Mouse (Mus musculus) hindbrain, embryonic 16.5 days (tissue): Measurements from ENCODE around the gene Ggnbp2. TPM values are rescaled to one million over a fixed set of nuclear protein-coding genes. Genes with fewer than 3 reads are reported as not detected.
"Not testable (repeated sequence)": the region's sequence is repeated elsewhere in the genome, so short reads cannot be mapped to it uniquely, and the experiment has no call there.

Experiments used
- ATAC-seq: fragments of 200-750 bp; cut with Nextera tagmentation; 2 replicates; pipeline ENCODE4 v1.8.0; 2017; ENCODE audit warnings: moderate TSS enrichment, moderate library complexity
- H3K27ac ChIP-seq: fragments of 300-500 bp; sonication (generic); 2 replicates; pipeline ENCODE4 v1.5.1; 2014; ENCODE audit warnings: low read depth, mild to moderate bottlenecking, control low read depth, low read length, moderate library complexity
- H3K27me3 ChIP-seq: fragments of 300-500 bp; sonication (generic); replicated peaks from 2 replicates; pipeline ENCODE4 v1.6.1; 2014; ENCODE audit warnings: low read length; ENCODE audit not compliant: control insufficient read depth, insufficient read depth
- H3K36me3 ChIP-seq: fragments of 300-500 bp; sonication (generic); 2 replicates; pipeline ENCODE4 v1.6.1; 2014; ENCODE audit warnings: mild to moderate bottlenecking, low read length, moderate library complexity, mixed read lengths; ENCODE audit not compliant: control insufficient read depth, insufficient read depth
- H3K4me1 ChIP-seq: fragments of 300-500 bp; sonication (generic); 2 replicates; pipeline ENCODE4 v1.6.1; 2014; ENCODE audit warnings: low read depth, low read length; ENCODE audit not compliant: control insufficient read depth, insufficient read depth
- H3K4me2 ChIP-seq: fragments of 300-500 bp; sonication (generic); 2 replicates; pipeline ENCODE4 v1.6.1; 2014; ENCODE audit warnings: mild to moderate bottlenecking, low read length, control low read depth, moderate library complexity
- H3K4me3 ChIP-seq: fragments of 300-500 bp; sonication (generic); 2 replicates; pipeline ENCODE4 v1.5.1; 2014; ENCODE audit warnings: mild to moderate bottlenecking, low read length, control low read depth, moderate library complexity
- H3K9ac ChIP-seq: fragments of 300-500 bp; sonication (generic); 2 replicates; pipeline ENCODE4 v1.6.1; 2014; ENCODE audit warnings: low read depth, mild to moderate bottlenecking, control low read depth, low read length, moderate library complexity
- H3K9me3 ChIP-seq: fragments of 300-500 bp; sonication (generic); 2 replicates; pipeline ENCODE4 v1.6.1; 2014; ENCODE audit warnings: mild to moderate bottlenecking, low read length, moderate library complexity; ENCODE audit not compliant: control insufficient read depth
- WGBS: fragments of 180-500 bp; shearing (Covaris S2); extraction: QIAGEN DNeasy Blood & Tissue Kit; methylation state at CpG from one replicate; pipeline ENCODE4 v1.1.7; 2014; 5-methylcytosine and 5-hydroxymethylcytosine counted together
- polyA plus RNA-seq: library from polyadenylated mRNA; unstranded; fragments of >200 nt; fragmentation: Nextera tagmentation; extraction: Ambion mirVana; gene quantifications from 2 replicates; pipeline ENCODE4 v1.2.1, GENCODE M21; 2015

The Ggnbp2 gene
- polyA plus RNA-seq, 1 experiment from 2014 or later = 72.5 TPM

- H3K4me2 ChIP-seq = no peak overlapping the region
- ATAC-seq = no peak
These were observed 11.7 kb upstream of the Ggnbp2 start for GRCm38 (mm10) chr11:84882346-84882745.

GRCm38 (mm10) chr11:84880971-84881370 lies 10.4 kb upstream of the Ggnbp2 start:
- 63% methylated on average over 9 of the region's 9 CpGs for WGBS
- H3K36me3 ChIP-seq = peaks cover 11% of the 10 kb centered on the region; the same call in 1 of the 2 replicates
- H3K4me2 ChIP-seq = peak overlapping the region; percentile 71
- H3K27ac ChIP-seq = peak overlapping the region; percentile 87
- no peaks in the 10 kb centered on the region for H3K9me3 ChIP-seq
- ATAC-seq = 0 out of 2 replicates have a peak, but pooled peaks have one; percentile 1
- no peaks in the 10 kb centered on the region for H3K27me3 ChIP-seq
- H3K4me3 ChIP-seq = peak overlapping the region; percentile 96
- H3K9ac ChIP-seq = peak overlapping the region; percentile 90
- peaks cover 16% of the 10 kb centered on the region for H3K4me1 ChIP-seq

More at GRCm38 (mm10) chr11:84882346-84882745, 11.7 kb upstream of the Ggnbp2 start:
- Histone ChIP-seq H3K27me3 (no peaks in the 10 kb centered on the region), H3K36me3 (peaks cover 17% of the 10 kb centered on the region; the same call in 1 of the 2 replicates), H3K9ac (no peak overlapping the region), H3K4me1 (peaks cover 16% of the 10 kb centered on the region), H3K4me3 (no peak overlapping the region), H3K9me3 (no peaks in the 10 kb centered on the region), H3K27ac (no peak overlapping the region)
- WGBS = 95% methylated on average over 7 of the region's 7 CpGs

- Histone ChIP-seq H3K27ac (peak overlapping the region; percentile 87), H3K9me3 (no peaks in the 10 kb centered on the region), H3K36me3 (peaks cover 9% of the 10 kb centered on the region; the same call in 1 of the 2 replicates), H3K4me3 (peak overlapping the region; percentile 96), H3K4me1 (peaks cover 16% of the 10 kb centered on the region), H3K9ac (peak overlapping the region; percentile 90), H3K4me2 (peak overlapping the region; percentile 71), H3K27me3 (no peaks in the 10 kb centered on the region)
- WGBS = under 1% methylated on average over 24 of the region's 24 CpGs
- no peak; the same call in none of the 2 replicates for ATAC-seq
These were observed 9.9 kb upstream of the Ggnbp2 start for GRCm38 (mm10) chr11:84880465-84880961.

- Histone ChIP-seq H3K4me3 (peak within 1 kb of the TSS; percentile 96), H3K9me3 (no peaks in the 10 kb centered on the region), H3K36me3 (peaks cover 5% of the 10 kb centered on the region; the same call in 1 of the 2 replicates), H3K27ac (peak within 1 kb of the TSS; percentile 87), H3K27me3 (no peaks in the 10 kb centered on the region), H3K4me2 (peak within 1 kb of the TSS; percentile 71), H3K9ac (peak within 1 kb of the TSS; percentile 90), H3K4me1 (peaks cover 16% of the 10 kb centered on the region)
- ATAC-seq = peak; percentile 95
- WGBS = 1% methylated on average over 56 of the region's 81 CpGs
These were observed 9.3 kb upstream of the Ggnbp2 start, which contains the start of the genes Myo19 and Pigw for GRCm38 (mm10) chr11:84879772-84880464. TSS of gene Myo19 (plus strand) at chr11:84880148. TSS of gene Pigw (minus strand) at chr11:84880285.

- Histone ChIP-seq H3K36me3 (no peaks in the 10 kb centered on the region; the same call in 1 of the 2 replicates), H3K27ac (peak overlapping the region; percentile 87), H3K4me1 (peaks cover 16% of the 10 kb centered on the region), H3K27me3 (no peaks in the 10 kb centered on the region), H3K4me2 (peak overlapping the region; percentile 71), H3K4me3 (peak overlapping the region; percentile 96), H3K9ac (peak overlapping the region; percentile 90), H3K9me3 (no peaks in the 10 kb centered on the region)
- peak; percentile 22; the same call in 1 of the 2 replicates for ATAC-seq
- WGBS = 24% methylated on average over 7 of the region's 7 CpGs
These were observed 8.6 kb upstream of the Ggnbp2 start for GRCm38 (mm10) chr11:84879007-84879771.

GRCm38 (mm10) chr11:84876020-84876419 lies 5.4 kb upstream of the Ggnbp2 start:
- H3K4me2 ChIP-seq, H3K36me3 ChIP-seq, H3K27me3 ChIP-seq, ATAC-seq, H3K9ac ChIP-seq, H3K9me3 ChIP-seq, H3K4me3 ChIP-seq, H3K27ac ChIP-seq: not testable (repeated sequence)
- H3K4me1 ChIP-seq = peaks cover 14% of the 10 kb centered on the region
- WGBS = no CpG with 5 or more reads among the region's 1 CpGs

- no peaks in the 10 kb centered on the region for H3K27me3 ChIP-seq
- ATAC-seq = no peak
- H3K27ac ChIP-seq = no peak overlapping the region
- no peak overlapping the region for H3K4me3 ChIP-seq
- peaks cover 10% of the 10 kb centered on the region for H3K4me1 ChIP-seq
- WGBS = 82% methylated on average over 1 of the region's 1 CpGs
- H3K4me2 ChIP-seq = no peak overlapping the region
- H3K9me3 ChIP-seq = no peaks in the 10 kb centered on the region
- H3K36me3 ChIP-seq = no peaks in the 10 kb centered on the region
- H3K9ac ChIP-seq = no peak overlapping the region
These were observed 2.6 kb upstream of the Ggnbp2 start for GRCm38 (mm10) chr11:84873042-84873833.

GRCm38 (mm10) chr11:84871548-84872069 lies 992 bp upstream of the Ggnbp2 start:
- 75% methylated on average over 4 of the region's 4 CpGs for WGBS
- no peak for ATAC-seq

More at GRCm38 (mm10) chr11:84871548-84872069, 992 bp upstream of the Ggnbp2 start:
- H3K36me3 ChIP-seq = no peaks in the 10 kb centered on the region
- H3K27me3 ChIP-seq = no peaks in the 10 kb centered on the region
- peak overlapping the region; percentile 57 for H3K4me2 ChIP-seq
- H3K9ac ChIP-seq = peak overlapping the region; percentile 95
- H3K4me3 ChIP-seq = peak overlapping the region; percentile 98
- H3K9me3 ChIP-seq = no peaks in the 10 kb centered on the region
- peaks cover 19% of the 10 kb centered on the region for H3K4me1 ChIP-seq
- H3K27ac ChIP-seq = peak overlapping the region; percentile 100
